Mouse (Mus musculus) cerebellum, postnatal 25 days (tissue): ENCODE measurements around the gene Rfc1.
"Not testable (repeated sequence)": the region's sequence is repeated elsewhere in the genome, so short reads cannot be mapped to it uniquely, and the experiment has no call there.

ENCODE experiments used
- DNase-seq, 2 experiments: peaks; one replicate each; pipeline ENCODE4 v3.0.0; 2021; ENCODE audit warnings: mixed read lengths in 2 of 2

The Rfc1 gene

DNA sequence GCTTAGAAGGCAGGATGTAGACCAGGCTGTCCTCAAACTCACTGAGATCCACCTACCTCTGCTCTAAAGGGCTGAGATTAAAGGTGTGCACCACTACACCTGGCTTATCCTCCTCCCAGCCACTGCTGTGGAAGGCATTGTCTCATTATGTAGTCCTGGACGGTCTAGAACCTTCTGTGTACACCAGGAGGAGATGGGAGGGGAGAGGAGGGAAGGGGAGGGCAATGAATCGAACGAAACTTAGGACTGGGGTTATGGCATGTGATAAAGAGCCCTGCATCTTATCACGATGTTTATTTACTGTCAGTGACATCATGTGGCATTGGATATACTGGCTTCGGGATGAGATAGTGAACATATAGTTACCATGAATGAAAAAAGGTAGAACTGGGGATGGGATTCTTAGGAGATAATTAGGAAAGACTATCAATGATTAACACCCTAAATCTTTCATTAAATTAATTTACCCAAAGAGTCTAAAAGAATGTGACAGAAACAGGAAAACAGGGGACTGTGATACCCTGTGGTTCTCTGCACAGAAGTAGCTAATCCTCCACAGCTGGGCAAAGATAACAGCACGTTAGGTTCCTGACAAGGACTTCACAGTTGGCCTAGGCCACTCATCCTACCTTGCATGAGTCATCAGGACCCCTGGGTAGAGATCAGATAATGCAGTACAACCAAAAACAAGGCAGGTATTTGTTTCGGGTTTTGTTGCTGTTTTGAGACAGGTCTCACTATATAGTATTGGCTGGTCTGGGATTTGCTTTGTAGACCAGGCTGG, 37.1 kb downstream of the Rfc1 start:
- DNase-seq = no peak

DNA sequence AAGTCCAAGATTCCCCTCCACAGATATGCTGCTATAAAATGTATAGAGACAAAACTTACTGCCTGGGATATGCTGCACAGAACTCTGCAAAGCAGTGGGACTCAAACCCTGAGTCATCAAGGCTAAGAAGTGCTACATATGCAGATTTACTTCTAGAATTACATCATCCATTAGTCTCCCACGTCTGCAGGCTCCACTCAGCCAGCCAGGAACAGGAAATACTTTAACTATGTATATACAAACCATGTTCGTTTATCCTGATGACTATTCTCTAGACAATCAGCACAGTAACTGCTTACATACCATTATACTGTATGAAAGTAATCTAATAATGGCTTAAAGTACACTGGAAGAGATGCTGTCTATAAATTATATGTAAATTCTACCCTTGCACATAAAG, 41.2 kb downstream of the Rfc1 start:
- DNase-seq = no peak

DNA sequence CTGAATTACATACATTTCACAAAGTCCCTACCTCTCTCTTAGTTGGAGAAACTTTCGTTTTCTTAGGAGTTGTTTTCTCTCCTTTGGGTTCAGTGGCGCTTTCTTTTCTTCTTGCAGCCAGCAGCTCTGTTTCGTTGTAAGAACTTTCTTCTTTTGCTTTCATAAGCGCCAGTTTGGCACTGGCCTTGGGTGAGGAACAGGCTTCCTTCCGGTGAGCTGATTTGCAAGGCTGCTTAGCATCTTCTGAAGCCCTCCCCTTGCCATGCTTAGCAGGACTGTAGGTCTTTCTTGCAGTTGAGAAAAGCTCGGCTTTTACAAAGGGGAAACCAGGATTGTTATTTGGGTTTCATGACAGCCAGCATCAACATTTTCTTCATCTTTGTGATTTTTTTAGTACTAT, 41.8 kb downstream of the Rfc1 start:
- DNase-seq = no peak

DNA sequence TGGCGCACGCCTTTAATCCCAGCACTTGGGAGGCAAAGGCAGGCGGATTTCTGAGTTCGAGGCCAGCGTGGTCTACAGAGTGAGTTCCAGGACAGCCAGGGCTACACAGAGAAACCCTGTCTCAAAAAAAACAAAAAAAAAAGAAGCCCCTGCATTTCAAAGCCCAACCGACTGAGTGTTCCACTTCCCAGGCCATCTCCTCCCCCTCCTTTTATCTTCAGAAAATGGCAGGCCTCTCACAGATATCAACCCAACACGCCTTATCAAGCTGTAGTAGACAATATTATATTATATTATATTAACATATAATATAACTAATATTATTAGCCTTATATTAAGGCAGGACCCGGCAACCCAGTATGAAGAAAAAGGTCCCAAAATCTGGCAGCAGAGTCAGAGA, 46.5 kb downstream of the Rfc1 start:
- not testable (repeated sequence) for DNase-seq

DNA sequence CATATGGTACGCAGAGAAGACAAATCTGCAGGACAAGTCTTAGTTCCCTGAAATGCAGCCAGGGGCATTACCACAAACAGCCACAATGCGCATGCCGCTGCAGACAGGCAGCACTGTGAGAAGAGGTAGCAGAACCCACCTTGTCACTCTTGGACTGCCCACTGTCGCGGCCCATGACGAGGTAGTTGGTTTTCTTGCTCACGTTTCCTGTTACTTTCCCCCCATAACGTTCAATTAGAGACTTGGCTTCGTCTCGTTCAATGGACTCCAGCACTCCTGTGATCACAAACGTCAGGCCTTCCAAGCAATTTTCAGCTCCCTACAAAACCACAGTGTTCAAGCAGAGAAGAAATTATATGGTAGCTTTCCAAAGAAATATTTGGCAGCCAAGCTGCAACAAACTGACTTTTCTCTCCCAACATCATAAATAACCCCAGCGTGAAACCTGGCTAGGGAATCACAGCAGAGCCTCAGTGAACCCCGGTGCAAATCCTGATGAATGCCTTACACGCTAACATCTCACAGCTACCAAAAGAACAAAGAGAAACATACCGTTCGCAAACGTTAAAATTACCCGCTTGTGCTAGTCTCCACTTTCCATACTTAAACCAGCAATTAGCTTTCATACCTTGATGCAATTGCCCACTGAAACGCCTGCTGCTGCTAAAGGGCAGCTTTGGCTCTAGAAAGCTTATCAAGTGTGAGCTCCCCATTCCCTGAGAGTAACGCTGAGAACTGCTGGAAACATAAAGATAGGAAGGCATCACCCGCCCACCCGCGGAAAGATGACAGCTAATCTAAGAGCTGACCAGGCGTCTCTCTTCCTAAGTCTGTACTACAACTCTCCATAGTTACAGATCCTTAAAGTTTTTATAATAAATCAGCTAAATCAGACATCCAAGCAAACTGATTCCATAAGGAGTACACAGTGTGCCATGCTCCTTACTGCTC, 47.4 kb downstream of the Rfc1 start:
- DNase-seq = peak; percentile 72 to 73

DNA sequence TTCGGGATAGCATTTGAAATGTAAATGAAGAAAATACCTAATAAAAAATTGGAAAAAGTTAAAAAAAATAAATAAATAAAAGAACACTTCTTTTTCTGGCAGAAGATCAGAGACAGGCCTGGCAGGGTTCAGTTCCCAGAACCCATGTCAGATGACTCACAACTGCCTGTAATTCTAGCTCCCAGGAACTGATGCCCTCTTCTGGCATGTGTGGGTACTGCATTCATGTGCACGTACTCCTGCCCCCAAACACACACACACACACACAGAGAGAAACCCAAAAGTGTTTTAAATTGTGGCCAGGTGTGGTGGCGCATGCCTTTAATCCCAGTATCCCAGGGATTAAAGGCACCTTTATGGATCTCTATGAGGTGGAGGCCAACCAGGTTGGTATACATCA, 51.3 kb downstream of the Rfc1 start:
- DNase-seq = peak in 1 of 2 experiments; percentile 24

DNA sequence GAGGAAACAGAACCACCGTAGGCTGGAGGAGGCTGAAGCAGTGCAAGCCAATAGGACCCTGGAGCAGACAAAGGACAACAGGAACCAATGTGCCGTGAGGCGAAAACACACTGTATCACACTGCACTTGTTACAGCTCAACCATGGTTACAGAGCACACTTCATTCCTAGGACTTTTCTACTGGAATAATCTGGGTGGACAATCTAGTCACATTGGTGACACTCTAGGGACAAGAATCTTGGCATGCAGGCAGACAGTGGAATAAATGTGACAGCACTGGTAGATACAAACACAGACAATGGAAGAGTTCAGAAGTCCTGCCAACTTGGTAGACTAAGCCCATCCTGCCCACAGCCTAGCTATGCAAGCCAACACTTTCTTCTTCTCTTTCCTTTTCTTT, 54.3 kb downstream of the Rfc1 start:
- no peak for DNase-seq

DNA sequence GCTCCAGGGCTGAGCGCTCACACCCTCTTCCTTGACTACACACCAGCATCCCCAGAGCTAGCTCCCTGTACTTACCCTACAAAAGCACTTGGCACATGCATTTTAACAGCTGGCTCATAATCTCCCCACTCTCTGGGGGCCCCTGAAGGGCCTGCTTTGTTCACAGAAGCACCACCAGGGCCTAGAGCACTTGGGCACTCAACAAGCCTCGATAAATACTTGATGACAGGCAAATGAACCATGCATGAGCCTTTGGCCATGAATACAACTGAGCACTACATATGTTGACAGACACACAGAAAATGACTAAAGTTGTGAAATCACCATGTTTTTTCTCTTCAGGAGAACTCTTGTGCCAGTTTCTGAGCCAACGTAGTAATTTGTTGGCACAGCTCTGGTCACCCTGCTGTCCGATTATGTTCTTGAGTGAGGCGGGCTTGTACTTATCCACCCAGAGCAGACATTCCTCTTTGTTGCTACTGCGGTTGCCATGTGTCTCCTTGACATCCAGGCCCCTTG, 56.3 kb downstream of the Rfc1 start:
- no peak for DNase-seq

DNA sequence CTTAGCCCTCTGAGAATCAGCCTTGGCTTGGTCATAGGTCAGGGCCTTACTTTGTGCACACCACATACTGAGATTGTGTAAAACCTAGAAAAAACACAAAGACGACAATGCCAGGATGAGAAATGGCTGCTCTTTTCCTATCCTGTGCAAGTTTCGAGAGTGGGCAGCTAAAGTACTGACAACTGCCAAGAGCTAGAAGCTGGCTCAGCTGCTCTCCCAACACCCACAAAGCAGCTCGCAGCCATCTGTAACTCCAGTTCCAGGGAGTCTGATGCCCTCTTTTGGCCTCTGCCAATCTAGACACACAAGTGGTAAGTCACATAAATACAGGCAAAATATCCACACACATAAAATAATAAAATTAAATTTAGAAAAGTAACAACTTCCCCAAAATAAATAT, 61.5 kb downstream of the Rfc1 start:
- no peak for DNase-seq

DNA sequence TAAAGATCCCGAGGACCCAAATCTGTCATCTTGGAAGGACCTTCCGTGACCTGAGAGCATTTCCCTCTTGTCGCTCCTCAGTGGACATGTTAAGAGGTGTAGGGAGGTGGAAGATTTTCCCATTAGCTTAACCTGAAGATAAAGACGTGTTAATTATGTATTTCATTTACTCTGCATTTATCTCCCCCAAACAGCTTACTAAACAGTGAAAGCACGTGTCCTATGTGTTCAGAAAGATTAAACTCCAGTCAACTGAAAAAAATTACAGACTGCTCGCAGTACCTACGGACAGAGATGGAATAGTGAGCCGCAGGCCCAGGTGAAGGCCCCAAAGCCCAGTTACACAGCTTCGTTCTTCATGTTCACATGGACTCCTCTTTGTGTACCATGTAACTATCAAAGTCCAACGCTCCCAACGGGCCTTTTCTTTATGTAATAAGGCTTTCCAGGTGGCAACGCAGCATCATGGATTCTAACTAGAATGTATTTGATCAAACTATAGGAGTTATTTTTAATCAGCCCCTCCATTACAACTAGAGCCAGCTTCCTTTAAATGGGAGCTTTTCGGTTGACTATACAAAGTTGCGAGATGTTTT, 77.5 kb downstream of the Rfc1 start:
- no peak for DNase-seq

DNA sequence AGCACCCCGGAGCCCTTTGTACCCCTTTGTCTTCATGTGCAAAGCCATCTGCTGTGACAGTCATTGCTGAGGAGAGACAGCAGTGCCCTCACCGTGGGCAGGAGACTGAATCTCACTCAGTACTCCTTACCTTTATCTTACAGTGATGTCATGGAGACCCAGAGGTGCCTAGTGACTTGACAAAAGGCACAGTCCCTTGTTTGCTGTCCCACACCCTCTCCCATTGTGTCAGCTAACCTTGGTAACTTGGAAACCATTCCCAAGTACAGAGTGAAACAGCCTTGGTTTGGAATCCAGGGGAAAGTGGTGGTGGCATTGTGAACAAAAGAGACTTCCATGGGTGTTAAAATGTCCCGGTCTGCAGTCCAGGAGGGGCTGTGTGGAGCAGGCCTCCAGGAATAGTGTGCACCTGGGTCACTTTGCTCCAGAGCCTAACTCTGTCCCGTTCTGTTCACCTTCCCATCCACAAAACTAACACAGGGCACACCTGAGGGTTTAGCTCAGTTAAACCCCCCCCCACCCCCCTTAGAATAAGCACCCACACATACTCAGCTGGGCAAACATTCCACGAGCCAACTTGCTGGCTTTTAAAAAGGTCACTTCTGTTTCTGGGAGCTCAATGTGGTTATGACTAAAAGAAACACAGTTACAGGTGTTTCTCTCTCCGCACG, 85.2 kb downstream of the Rfc1 start:
- no peak for DNase-seq

DNA sequence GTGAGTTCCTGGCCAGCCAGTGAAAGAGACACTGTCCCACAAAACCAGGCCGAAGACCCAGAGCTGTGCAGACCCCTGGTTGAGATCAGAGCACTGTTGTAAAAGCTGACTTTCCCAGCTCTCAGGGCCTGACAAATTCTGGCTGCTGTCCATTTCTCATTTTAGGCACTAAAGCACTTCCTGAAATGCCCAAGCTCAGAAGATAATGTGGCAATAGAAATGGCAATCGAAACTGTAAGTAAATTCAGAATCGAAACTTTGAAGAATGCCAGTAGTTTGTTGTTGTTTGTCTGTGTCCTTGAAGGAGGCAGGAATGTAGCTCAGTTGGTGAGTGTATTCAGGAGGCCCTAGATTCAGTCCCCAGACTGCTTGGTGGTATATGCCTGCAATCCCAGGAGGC, 88.2 kb downstream of the Rfc1 start:
- DNase-seq = no peak

DNA sequence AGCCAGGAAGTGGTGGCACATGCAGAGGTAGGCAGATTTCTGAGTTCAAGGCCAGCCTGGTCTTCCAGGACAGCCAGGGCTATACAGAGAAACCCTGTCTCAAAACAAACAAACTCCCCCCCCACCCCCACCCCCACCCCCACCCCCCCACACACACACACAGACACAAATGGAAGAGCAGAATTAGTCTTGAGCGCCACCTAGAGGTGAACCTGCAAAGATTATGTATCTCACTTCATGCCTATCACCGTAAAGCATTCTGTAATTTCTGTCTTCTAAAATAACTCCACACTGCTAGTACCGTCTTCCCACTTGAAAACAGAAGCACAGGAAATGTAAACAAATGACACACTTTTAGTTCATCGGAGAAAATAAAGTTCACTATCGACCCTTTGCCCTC, 92.7 kb downstream of the Rfc1 start:
- DNase-seq = peak in 1 of 2 experiments; percentile 60

DNA sequence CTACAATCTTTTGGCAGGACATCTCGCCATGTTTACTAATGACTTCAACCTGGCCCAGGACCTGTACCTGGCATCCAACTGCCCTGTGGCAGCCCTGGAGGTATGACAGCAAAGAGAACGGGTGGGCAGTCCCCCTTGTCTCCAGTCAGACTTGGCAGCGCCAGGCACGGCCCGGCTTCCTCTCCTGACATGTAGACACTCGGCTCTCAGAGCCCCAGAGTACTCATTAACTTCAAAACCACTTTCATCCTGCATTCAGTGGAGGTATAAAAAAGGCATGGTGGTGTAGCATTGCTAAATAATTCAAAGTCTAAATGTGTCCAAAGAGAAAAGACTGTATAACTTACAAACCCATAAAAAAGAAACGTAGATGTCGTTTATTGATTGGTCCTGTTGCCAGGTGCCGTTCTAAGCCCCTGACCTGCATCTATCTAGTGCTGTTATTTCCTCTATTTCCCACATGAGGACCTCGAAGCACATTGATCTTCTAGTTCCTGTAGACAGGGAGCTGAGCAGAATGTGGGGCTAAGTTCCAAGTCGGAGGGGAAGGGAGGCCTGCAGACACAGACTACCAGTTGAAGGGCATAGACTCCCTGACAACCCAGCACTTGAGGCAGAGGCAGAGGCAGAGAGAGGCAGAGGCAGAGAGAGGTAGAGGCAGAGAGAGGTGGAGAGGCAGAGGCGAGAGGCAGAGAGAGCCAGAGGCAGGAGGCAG, 104.0 kb downstream of the Rfc1 start:
- DNase-seq = peak in 1 of 2 experiments; percentile 31

DNA sequence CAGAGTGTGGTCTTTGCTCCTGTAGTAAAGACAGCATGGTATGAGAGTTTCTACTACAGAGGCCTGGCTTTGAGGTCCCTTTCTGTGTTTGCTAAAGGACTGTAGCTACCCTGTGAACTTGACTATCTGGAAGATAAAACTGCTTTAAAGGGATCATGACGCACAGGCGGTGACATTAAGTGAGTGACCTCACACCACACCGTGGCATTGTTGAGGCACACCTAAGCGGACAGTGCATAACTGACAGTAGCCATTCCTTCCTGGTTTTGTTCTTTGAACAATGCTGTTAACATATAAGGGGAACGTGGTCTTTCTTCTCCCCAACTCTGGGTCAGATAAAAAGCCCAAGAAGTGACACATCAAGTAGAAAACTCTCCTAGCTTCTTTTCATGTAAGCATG, 111.4 kb downstream of the Rfc1 start:
- DNase-seq = no peak

DNA sequence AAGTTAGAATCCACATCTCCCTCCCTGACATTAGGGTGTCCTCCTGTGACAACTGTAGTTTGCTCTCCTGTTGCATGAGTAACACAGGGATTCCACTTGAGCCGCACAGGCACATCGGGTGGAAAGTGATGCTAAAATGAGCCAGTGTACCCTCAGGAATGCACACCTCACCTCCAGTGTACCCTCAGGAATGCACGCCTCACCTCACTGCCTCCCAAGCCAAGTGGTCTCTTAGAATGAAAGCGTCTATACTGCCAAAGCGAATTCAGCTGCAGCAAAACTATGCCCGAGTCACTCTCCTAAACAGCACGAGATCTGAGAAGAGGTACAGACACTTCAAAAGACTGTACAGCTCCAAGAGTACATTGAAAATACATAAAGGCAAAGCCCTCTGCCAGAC, 114.4 kb downstream of the Rfc1 start:
- no peak for DNase-seq

DNA sequence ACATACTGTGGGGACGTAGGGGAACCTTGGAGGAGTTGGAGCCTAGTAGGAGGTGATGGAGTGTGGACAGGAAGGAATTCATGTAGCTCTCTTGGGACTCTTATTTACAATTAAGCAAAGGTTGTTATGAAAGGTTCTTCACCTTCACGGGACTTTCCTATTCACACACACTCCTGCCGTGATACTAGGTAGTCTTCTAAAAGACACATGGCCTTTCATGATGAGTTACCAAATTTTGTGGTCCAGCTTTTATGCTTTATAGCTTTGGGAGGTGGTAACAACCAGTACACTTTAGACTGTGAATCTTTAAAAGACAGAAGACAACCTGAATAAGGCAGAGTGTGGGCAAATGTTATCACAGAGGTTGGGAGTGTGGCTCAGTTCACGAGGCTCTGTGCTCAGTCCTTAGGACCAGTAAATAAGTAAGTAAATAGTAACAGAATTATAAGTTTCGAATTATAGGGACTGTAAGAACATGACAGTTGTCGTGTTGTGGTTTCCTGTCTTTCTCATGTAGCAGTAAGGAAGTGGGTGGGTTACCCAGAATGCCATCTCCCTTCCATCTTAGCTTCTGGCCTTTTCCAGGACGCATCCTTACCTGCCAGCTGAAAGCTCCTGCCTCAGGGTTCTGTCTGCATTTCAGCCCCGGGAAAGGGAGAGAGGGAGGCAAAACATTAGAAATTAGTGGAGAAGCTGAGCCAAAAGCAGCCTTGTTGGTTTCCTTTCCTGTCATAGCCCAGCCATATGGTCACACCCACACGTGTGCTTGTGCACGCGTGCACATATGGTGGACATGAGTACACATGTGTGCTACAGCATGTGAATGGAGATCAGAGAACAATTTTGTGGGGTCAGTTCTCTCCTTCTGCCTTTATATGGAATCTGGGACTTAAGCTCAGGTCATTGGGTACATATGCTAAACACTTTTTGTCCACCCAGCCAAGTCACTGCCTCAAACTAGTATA, 117.9 kb downstream of the Rfc1 start:
- DNase-seq = no peak

DNA sequence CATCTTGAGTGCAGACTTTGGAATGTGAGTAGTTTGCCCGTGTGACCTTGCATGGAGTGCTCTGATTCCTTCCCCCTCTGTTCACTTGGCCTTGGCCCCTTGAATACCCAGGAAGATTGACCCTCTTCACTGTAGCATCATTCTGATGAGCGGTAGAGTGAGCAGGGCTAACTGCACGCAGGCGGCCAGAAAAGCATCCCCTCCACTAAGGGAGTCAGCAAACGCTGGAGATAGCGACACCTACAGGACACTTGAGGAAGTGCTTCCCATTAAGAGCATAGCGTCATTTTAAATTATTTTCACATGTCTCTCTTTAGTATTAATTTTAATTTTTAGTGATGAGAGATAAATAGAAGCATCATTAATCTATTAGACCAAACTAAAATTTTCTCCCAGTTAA, 122.1 kb downstream of the Rfc1 start:
- DNase-seq = peak; percentile 47 to 69
